Mouse (Mus musculus) midbrain, postnatal 0 days (tissue): ENCODE results near the gene Gal3st2b. TPM values are rescaled to one million over a fixed set of nuclear protein-coding genes. Genes with fewer than 3 reads are reported as not detected.
"Not testable (repeated sequence)": the region's sequence is repeated elsewhere in the genome, so short reads cannot be mapped to it uniquely, and the experiment has no call there.

Experiments
- ATAC-seq: fragments of 200-750 bp; cut with Nextera tagmentation; 2 replicates; pipeline ENCODE4 v1.8.0; 2017; ENCODE audit warnings: moderate number of reproducible peaks, mild to moderate bottlenecking, moderate TSS enrichment, moderate library complexity; ENCODE audit not compliant: low FRiP score
- DNase-seq: peaks from one replicate; pipeline ENCODE4 v3.0.0-alpha.2; 2015; ENCODE audit warnings: low spot score
- H3K27ac ChIP-seq: fragments of 300-500 bp; sonication (generic); 2 replicates; pipeline ENCODE4 v1.5.1; 2014; ENCODE audit warnings: low read depth, mild to moderate bottlenecking, low read length, mixed read lengths
- H3K27me3 ChIP-seq: fragments of 300-500 bp; sonication (generic); 2 replicates; pipeline ENCODE4 v1.6.1; 2014; ENCODE audit warnings: low read length, control low read depth, mixed read lengths; ENCODE audit not compliant: insufficient read depth
- H3K36me3 ChIP-seq: fragments of 300-500 bp; sonication (generic); 2 replicates; pipeline ENCODE4 v1.6.1; 2014; ENCODE audit warnings: low read length, control low read depth, mixed read lengths; ENCODE audit not compliant: insufficient read depth
- H3K4me1 ChIP-seq: fragments of 300-500 bp; sonication (generic); 2 replicates; pipeline ENCODE4 v1.6.1; 2014; ENCODE audit warnings: mild to moderate bottlenecking, control low read depth, antibody characterized with exemption, low read length, mixed read lengths; ENCODE audit not compliant: insufficient read depth
- H3K4me2 ChIP-seq: fragments of 300-500 bp; sonication (generic); 2 replicates; pipeline ENCODE4 v1.6.1; 2014; ENCODE audit warnings: low read depth, mild to moderate bottlenecking, low read length, mixed read lengths; ENCODE audit not compliant: poor library complexity, severe bottlenecking
- H3K4me3 ChIP-seq: fragments of 300-500 bp; sonication (generic); 2 replicates; pipeline ENCODE4 v1.5.1; 2014; ENCODE audit warnings: low read depth, mild to moderate bottlenecking, low read length, moderate library complexity
- H3K9ac ChIP-seq: fragments of 300-500 bp; sonication (generic); replicated peaks from 2 replicates; pipeline ENCODE4 v1.6.1; 2014; ENCODE audit warnings: mild to moderate bottlenecking, low read length, moderate library complexity, mixed read lengths; ENCODE audit not compliant: poor library complexity, severe bottlenecking
- H3K9me3 ChIP-seq: fragments of 300-500 bp; sonication (generic); 2 replicates; pipeline ENCODE4 v1.6.1; 2016; ENCODE audit warnings: low read length, control low read depth
- WGBS: fragments of 180-500 bp; shearing (Covaris S2); extraction: QIAGEN DNeasy Blood & Tissue Kit; methylation state at CpG from one replicate; pipeline ENCODE4 v1.1.7; 2014; 5-methylcytosine and 5-hydroxymethylcytosine counted together
- polyA plus RNA-seq: library from polyadenylated mRNA; unstranded; fragments of >200 nt; fragmentation: Nextera tagmentation; extraction: Ambion mirVana; gene quantifications from 2 replicates; pipeline ENCODE4 v1.2.1, GENCODE M21; 2015
- total RNA-seq: library from RNA; depleted of rRNA; stranded (reverse); fragments of >200 nt; gene quantifications from 2 replicates; pipeline ENCODE4 v1.2.3, GENCODE M21; 2014

Gal3st2b gene
- total and polyA plus RNA-seq, 2 experiments from 2014 or later = 0.05 TPM; not detected in 1

- WGBS = no CpG with 5 or more reads among the region's 2 CpGs
- ATAC-seq, H3K4me3 ChIP-seq, H3K9ac ChIP-seq, H3K27me3 ChIP-seq, H3K4me2 ChIP-seq, DNase-seq, H3K4me1 ChIP-seq, H3K9me3 ChIP-seq, H3K36me3 ChIP-seq, H3K27ac ChIP-seq: not testable (repeated sequence)
Observed at GRCm38 (mm10) chr1:93911877-93912276, 6.2 kb upstream of the Gal3st2b start.

GRCm38 (mm10) chr1:93917160-93917559 lies 951 bp upstream of the Gal3st2b start:
- H3K4me2 ChIP-seq, ATAC-seq, H3K9me3 ChIP-seq, H3K27ac ChIP-seq, DNase-seq, H3K36me3 ChIP-seq, H3K4me3 ChIP-seq, H3K27me3 ChIP-seq, H3K4me1 ChIP-seq, H3K9ac ChIP-seq: not testable (repeated sequence)
- 89% methylated on average over 3 of the region's 3 CpGs for WGBS

GRCm38 (mm10) chr1:93918775-93919174 lies 664 bp downstream of the Gal3st2b start:
- H3K27ac ChIP-seq, H3K9ac ChIP-seq, H3K9me3 ChIP-seq, H3K4me3 ChIP-seq, H3K4me2 ChIP-seq, ATAC-seq, H3K27me3 ChIP-seq, H3K36me3 ChIP-seq, H3K4me1 ChIP-seq, DNase-seq: not testable (repeated sequence)
- 73% methylated on average over 1 of the region's 1 CpGs for WGBS

- not testable (repeated sequence) for H3K4me3 ChIP-seq, ATAC-seq, H3K9me3 ChIP-seq, H3K4me2 ChIP-seq, H3K27me3 ChIP-seq, H3K4me1 ChIP-seq, H3K36me3 ChIP-seq, H3K9ac ChIP-seq, H3K27ac ChIP-seq, DNase-seq
- 84% methylated on average over 3 of the region's 3 CpGs for WGBS
Observed at GRCm38 (mm10) chr1:93919321-93919720, 1.2 kb downstream of the Gal3st2b start.

GRCm38 (mm10) chr1:93922609-93923008 lies 4.5 kb downstream of the Gal3st2b start:
- not testable (repeated sequence) for H3K27ac ChIP-seq, H3K27me3 ChIP-seq, DNase-seq, H3K9me3 ChIP-seq, H3K4me3 ChIP-seq, ATAC-seq, H3K4me2 ChIP-seq, H3K9ac ChIP-seq, H3K4me1 ChIP-seq, H3K36me3 ChIP-seq
- WGBS = 86% methylated on average over 3 of the region's 3 CpGs

GRCm38 (mm10) chr1:93923098-93923497 lies 5.0 kb downstream of the Gal3st2b start:
- H3K9me3 ChIP-seq, H3K4me1 ChIP-seq, H3K4me3 ChIP-seq, H3K4me2 ChIP-seq, H3K36me3 ChIP-seq, H3K9ac ChIP-seq, DNase-seq, ATAC-seq, H3K27me3 ChIP-seq, H3K27ac ChIP-seq: not testable (repeated sequence)
- WGBS = 76% methylated on average over 2 of the region's 2 CpGs

GRCm38 (mm10) chr1:93935378-93935777 lies 17.3 kb downstream of the Gal3st2b start:
- H3K9me3 ChIP-seq, H3K4me3 ChIP-seq, ATAC-seq, H3K36me3 ChIP-seq, H3K27ac ChIP-seq, DNase-seq, H3K4me2 ChIP-seq, H3K4me1 ChIP-seq, H3K27me3 ChIP-seq, H3K9ac ChIP-seq: not testable (repeated sequence)
- 86% methylated on average over 1 of the region's 1 CpGs for WGBS

- not testable (repeated sequence) for H3K27me3 ChIP-seq, H3K4me2 ChIP-seq, DNase-seq, H3K4me3 ChIP-seq, H3K4me1 ChIP-seq, ATAC-seq, H3K27ac ChIP-seq, H3K36me3 ChIP-seq, H3K9me3 ChIP-seq, H3K9ac ChIP-seq
- 75% methylated on average over 1 of the region's 1 CpGs for WGBS
Observed at GRCm38 (mm10) chr1:93937807-93938206, 19.7 kb downstream of the Gal3st2b start.

GRCm38 (mm10) chr1:93938415-93938814 lies 20.3 kb downstream of the Gal3st2b start:
- H3K36me3 ChIP-seq, H3K9me3 ChIP-seq, H3K27me3 ChIP-seq, H3K4me3 ChIP-seq, H3K4me2 ChIP-seq, DNase-seq, H3K9ac ChIP-seq, H3K4me1 ChIP-seq, ATAC-seq, H3K27ac ChIP-seq: not testable (repeated sequence)
- 90% methylated on average over 7 of the region's 7 CpGs for WGBS
